Mouse (Mus musculus) ES-Bruce4 (cell line): ENCODE data around the gene Commd9.

Experiments
- CTCF ChIP-seq: IDR thresholded peaks from one replicate; pipeline ENCODE4 v1.8.1; 2011; ENCODE audit warnings: low read depth, low read length
- EP300 ChIP-seq: IDR thresholded peaks from 2 replicates; pipeline ENCODE4 v1.6.1; 2011; ENCODE audit warnings: low read depth, low read length; ENCODE audit not compliant: insufficient read depth
- POLR2A ChIP-seq: IDR thresholded peaks from one replicate; pipeline ENCODE4 v1.8.1; 2011; ENCODE audit warnings: low read length; ENCODE audit not compliant: insufficient read depth

DNA sequence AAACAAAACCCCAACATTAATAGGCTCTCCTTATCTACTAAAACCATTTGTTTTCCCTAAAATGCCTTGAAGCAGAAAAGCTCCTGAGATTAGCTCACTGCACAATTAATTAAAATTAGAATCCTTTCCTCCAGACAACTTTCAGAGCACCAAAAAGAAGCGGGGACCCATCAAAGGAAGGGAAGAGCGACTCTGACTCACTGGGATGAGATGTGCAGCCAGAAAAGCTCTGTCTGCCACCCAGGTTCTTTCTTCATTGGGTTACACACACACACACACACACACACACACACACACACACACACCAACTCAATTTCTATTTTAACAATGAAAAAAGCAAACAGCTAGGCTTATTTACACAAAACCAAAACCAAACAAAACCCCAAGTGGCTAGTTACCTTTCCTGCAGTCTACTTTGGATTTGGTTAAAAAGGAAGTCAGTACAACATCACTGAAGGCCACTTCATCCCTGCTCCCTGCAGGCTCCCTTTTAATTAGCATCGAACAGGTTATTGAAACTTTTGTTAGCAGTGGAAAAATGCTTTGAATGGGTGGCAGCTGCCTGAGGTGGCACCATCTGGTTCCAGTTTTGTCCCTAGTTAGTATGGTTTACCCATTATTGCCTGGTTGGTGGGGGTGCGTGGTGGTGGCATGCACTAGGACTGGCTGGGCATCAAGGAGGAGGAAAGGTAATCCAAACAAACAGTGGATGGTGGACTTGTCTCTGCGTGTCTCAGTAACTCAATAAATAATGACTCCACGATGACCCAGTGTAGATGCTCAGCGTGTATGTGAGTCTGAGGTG, 64.9 kb downstream of the Commd9 start:
- TF ChIP-seq CTCF (no peak), POLR2A (no peak), EP300 (no peak)
